Mouse (Mus musculus): Measurements from ENCODE around the gene Utrn. TPM values are rescaled to one million over a fixed set of nuclear protein-coding genes. Genes with fewer than 3 reads are reported as not detected.

The Utrn gene
- total and polyA plus RNA-seq, 3 experiments = 9.4 to 115 (median 71.5) TPM

DNA sequence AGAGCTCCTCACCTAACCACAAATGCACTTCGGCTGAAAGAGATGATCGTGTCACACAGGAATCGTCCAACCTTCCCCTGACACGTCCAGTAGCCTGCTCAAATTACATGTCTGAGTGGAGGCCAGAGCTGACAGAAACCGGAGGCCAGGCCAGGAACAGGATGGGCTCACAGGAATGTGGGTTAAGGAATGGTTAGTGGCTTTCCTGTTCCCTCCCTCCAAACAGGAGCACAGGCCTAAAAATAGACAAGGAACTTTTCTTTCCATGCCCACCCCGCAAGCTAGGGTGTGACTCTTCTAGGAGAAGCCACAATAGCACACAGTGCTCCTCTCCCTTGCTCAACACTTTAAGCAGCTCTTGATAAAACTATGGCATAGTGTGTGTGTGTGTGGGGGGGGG, 174.4 kb downstream of the Utrn start:
- Histone ChIP-seq H3K36me3 (replicated peaks) (peaks cover 55% of the 10 kb centered on the region), H3K4me3 (ENCODE audit: low read depth, low read length) (no peak overlapping the region), H3K27me3 (ENCODE audit: insufficient read depth, low read length) (no peaks in the 10 kb centered on the region), H3K9me3 (replicated peaks) (no peaks in the 10 kb centered on the region), H3K4me1 (ENCODE audit: insufficient read depth, low read depth, low read length) (peaks cover 23% of the 10 kb centered on the region)
- ATAC-seq (ENCODE audit: extremely low read depth, insufficient number of reproducible peaks, low FRiP score, poor library complexity, severe bottlenecking) (no peak), DNase-seq (ENCODE audit: low spot score) (no peak)
- TF ChIP-seq TAL1 (conservative IDR thresholded peaks at IDR 0.05; ENCODE audit: low read depth, low read length) (no peak), POLR2AphosphoS5 (IDR thresholded peaks at IDR 0.05; ENCODE audit: insufficient replicate concordance, low read depth, low read length) (no peak), GATA2 (IDR thresholded peaks at IDR 0.05; ENCODE audit: borderline replicate concordance, low read depth, low read length) (no peak), CTCF (IDR thresholded peaks at IDR 0.05; ENCODE audit: low read depth, low read length) (no peak), GATA1 (IDR thresholded peaks at IDR 0.05; ENCODE audit: borderline replicate concordance, low read length) (no peak)

- ATAC-seq (ENCODE audit: extremely low read depth, insufficient number of reproducible peaks, low FRiP score, poor library complexity, severe bottlenecking) = peak; percentile 22; the same call in 1 of the 2 replicates
- no peaks in the 10 kb centered on the region for H3K27me3 ChIP-seq (ENCODE audit: insufficient read depth, low read length)
- peak; percentile 51 for DNase-seq (ENCODE audit: low spot score)
- H3K9me3 ChIP-seq (replicated peaks) = no peaks in the 10 kb centered on the region
- TF ChIP-seq POLR2AphosphoS5 (IDR thresholded peaks at IDR 0.05; ENCODE audit: insufficient replicate concordance, low read depth, low read length) (no peak), TAL1 (conservative IDR thresholded peaks at IDR 0.05; ENCODE audit: low read depth, low read length) (no peak), CTCF (IDR thresholded peaks at IDR 0.05; ENCODE audit: low read depth, low read length) (peak; percentile 54; the same call in 1 of the 2 replicates)
- peaks cover 58% of the 10 kb centered on the region for H3K36me3 ChIP-seq (replicated peaks)
- H3K4me3 ChIP-seq (ENCODE audit: low read depth, low read length) = no peak overlapping the region
- peaks cover 10% of the 10 kb centered on the region for H3K4me1 ChIP-seq (ENCODE audit: insufficient read depth, low read depth, low read length)
Observed at GRCm38 (mm10) chr10:12690601-12691000, 178.6 kb downstream of the Utrn start.

GRCm38 (mm10) chr10:12685683-12686082, 183.5 kb downstream of the Utrn start:
- Histone ChIP-seq H3K4me1 (ENCODE audit: insufficient read depth, low read depth, low read length) (peaks cover 2% of the 10 kb centered on the region; the same call in 1 of the 2 replicates), H3K4me3 (ENCODE audit: low read depth, low read length) (no peak overlapping the region), H3K36me3 (replicated peaks) (peaks cover 73% of the 10 kb centered on the region), H3K27me3 (ENCODE audit: insufficient read depth, low read length) (no peaks in the 10 kb centered on the region), H3K9me3 (replicated peaks) (peaks cover 2% of the 10 kb centered on the region)
- TF ChIP-seq TAL1 (conservative IDR thresholded peaks at IDR 0.05; ENCODE audit: low read depth, low read length) = no peak
- TF ChIP-seq POLR2AphosphoS5 (IDR thresholded peaks at IDR 0.05; ENCODE audit: insufficient replicate concordance, low read depth, low read length) = no peak
- TF ChIP-seq GATA2 (IDR thresholded peaks at IDR 0.05; ENCODE audit: borderline replicate concordance, low read depth, low read length) = no peak
- no peak for TF ChIP-seq GATA1 (IDR thresholded peaks at IDR 0.05; ENCODE audit: borderline replicate concordance, low read length)
- no peak for TF ChIP-seq CTCF (IDR thresholded peaks at IDR 0.05; ENCODE audit: low read depth, low read length)
- ATAC-seq (ENCODE audit: extremely low read depth, insufficient number of reproducible peaks, low FRiP score, poor library complexity, severe bottlenecking) = no peak
- no peak for DNase-seq (ENCODE audit: low spot score)

DNA sequence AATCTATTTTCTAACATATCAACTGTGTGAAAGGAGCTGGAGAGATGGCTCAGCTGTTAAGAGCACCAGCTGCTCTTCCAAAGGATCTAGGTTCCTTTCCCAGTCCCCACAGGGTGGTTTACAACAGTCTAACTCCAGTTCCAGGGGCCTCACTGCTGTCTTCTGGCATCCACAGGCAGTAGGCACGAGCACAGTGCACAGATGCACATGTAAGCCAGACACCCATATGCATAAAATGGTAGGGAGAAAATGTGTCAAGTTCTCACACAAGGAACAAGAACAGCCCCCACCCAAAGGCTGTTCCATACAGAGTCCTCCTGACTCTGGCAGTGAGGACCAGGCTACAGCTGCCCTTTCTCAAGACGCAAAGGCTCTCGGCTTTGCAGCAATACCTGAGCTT, 185.1 kb downstream of the Utrn start:
- H3K27me3 ChIP-seq (ENCODE audit: insufficient read depth, low read length) = no peaks in the 10 kb centered on the region
- no peaks in the 10 kb centered on the region for H3K4me1 ChIP-seq (ENCODE audit: insufficient read depth, low read depth, low read length)
- DNase-seq (ENCODE audit: low spot score) (no peak), ATAC-seq (ENCODE audit: extremely low read depth, insufficient number of reproducible peaks, low FRiP score, poor library complexity, severe bottlenecking) (no peak)
- peaks cover 76% of the 10 kb centered on the region for H3K36me3 ChIP-seq (replicated peaks)
- TF ChIP-seq POLR2AphosphoS5 (IDR thresholded peaks at IDR 0.05; ENCODE audit: insufficient replicate concordance, low read depth, low read length) (no peak), CTCF (IDR thresholded peaks at IDR 0.05; ENCODE audit: low read depth, low read length) (no peak), TAL1 (conservative IDR thresholded peaks at IDR 0.05; ENCODE audit: low read depth, low read length) (no peak), GATA2 (IDR thresholded peaks at IDR 0.05; ENCODE audit: borderline replicate concordance, low read depth, low read length) (no peak), GATA1 (IDR thresholded peaks at IDR 0.05; ENCODE audit: borderline replicate concordance, low read length) (no peak)
- H3K9me3 ChIP-seq (replicated peaks) = peaks cover 2% of the 10 kb centered on the region
- no peak overlapping the region for H3K4me3 ChIP-seq (ENCODE audit: low read depth, low read length)

GRCm38 (mm10) chr10:12673309-12673708, 195.9 kb downstream of the Utrn start:
- Histone ChIP-seq H3K36me3 (replicated peaks) (peaks cover 67% of the 10 kb centered on the region), H3K9me3 (replicated peaks) (no peaks in the 10 kb centered on the region), H3K4me3 (ENCODE audit: low read depth, low read length) (no peak overlapping the region), H3K27me3 (ENCODE audit: insufficient read depth, low read length) (no peaks in the 10 kb centered on the region), H3K4me1 (ENCODE audit: insufficient read depth, low read depth, low read length) (no peaks in the 10 kb centered on the region)
- DNase-seq (ENCODE audit: low spot score) (no peak), ATAC-seq (ENCODE audit: extremely low read depth, insufficient number of reproducible peaks, low FRiP score, poor library complexity, severe bottlenecking) (no peak)
- TF ChIP-seq CTCF (IDR thresholded peaks at IDR 0.05; ENCODE audit: low read depth, low read length) = no peak
- no peak for TF ChIP-seq GATA2 (IDR thresholded peaks at IDR 0.05; ENCODE audit: borderline replicate concordance, low read depth, low read length)
- TF ChIP-seq GATA1 (IDR thresholded peaks at IDR 0.05; ENCODE audit: borderline replicate concordance, low read length) = no peak

GRCm38 (mm10) chr10:12671608-12672007, 197.6 kb downstream of the Utrn start:
- Histone ChIP-seq H3K4me1 (ENCODE audit: insufficient read depth, low read depth, low read length) (no peaks in the 10 kb centered on the region), H3K4me3 (ENCODE audit: low read depth, low read length) (no peak overlapping the region), H3K36me3 (replicated peaks) (peaks cover 67% of the 10 kb centered on the region), H3K9me3 (replicated peaks) (no peaks in the 10 kb centered on the region), H3K27me3 (ENCODE audit: insufficient read depth, low read length) (no peaks in the 10 kb centered on the region)
- no peak for TF ChIP-seq CTCF (IDR thresholded peaks at IDR 0.05; ENCODE audit: low read depth, low read length)
- TF ChIP-seq POLR2AphosphoS5 (IDR thresholded peaks at IDR 0.05; ENCODE audit: insufficient replicate concordance, low read depth, low read length) = no peak
- no peak for TF ChIP-seq TAL1 (conservative IDR thresholded peaks at IDR 0.05; ENCODE audit: low read depth, low read length)
- TF ChIP-seq GATA1 (IDR thresholded peaks at IDR 0.05; ENCODE audit: borderline replicate concordance, low read length) = no peak
- TF ChIP-seq GATA2 (IDR thresholded peaks at IDR 0.05; ENCODE audit: borderline replicate concordance, low read depth, low read length) = no peak
- ATAC-seq (ENCODE audit: extremely low read depth, insufficient number of reproducible peaks, low FRiP score, poor library complexity, severe bottlenecking) (no peak), DNase-seq (ENCODE audit: low spot score) (no peak)
